Mouse (Mus musculus) CH12.LX (cell line): Measurements from ENCODE around the gene Tmem165.

Experiments used
- CTCF ChIP-seq, 2 experiments: IDR thresholded peaks in 1 of 2; conservative IDR thresholded peaks in 1 of 2; 2 replicates each; pipeline ENCODE4 v1.5.1; 2011 to 2012; ENCODE audit warnings: low read depth in 2 of 2, low read length in 2 of 2, improper control_type of control experiment in 1 of 2, inconsistent platforms in 1 of 2, mild to moderate bottlenecking in 1 of 2, moderate library complexity in 1 of 2
- E2F4 ChIP-seq: IDR thresholded peaks from 2 replicates; pipeline ENCODE4 v1.6.1; 2011; ENCODE audit warnings: low read depth, low read length, improper control_type of control experiment; ENCODE audit not compliant: insufficient replicate concordance
- EP300 ChIP-seq: IDR thresholded peaks from 2 replicates; pipeline ENCODE4 v1.6.1; 2011; ENCODE audit warnings: low read length, improper control_type of control experiment
- HCFC1 ChIP-seq: IDR thresholded peaks from 2 replicates; pipeline ENCODE4 v1.6.1; 2012; ENCODE audit warnings: low read depth, mild to moderate bottlenecking, inconsistent platforms, low read length, improper control_type of control experiment
- JUND ChIP-seq: conservative IDR thresholded peaks from 2 replicates; pipeline ENCODE4 v1.6.1; 2011; ENCODE audit warnings: low read depth, low read length, improper control_type of control experiment
- KAT2A ChIP-seq: IDR thresholded peaks from 2 replicates; pipeline ENCODE4 v1.6.1; 2012; ENCODE audit warnings: low read length, improper control_type of control experiment, inconsistent platforms; ENCODE audit not compliant: insufficient replicate concordance
- MEF2A ChIP-seq: IDR thresholded peaks from 2 replicates; pipeline ENCODE4 v1.6.1; 2014; ENCODE audit warnings: low read depth, mild to moderate bottlenecking, inconsistent platforms, low read length, improper control_type of control experiment, borderline replicate concordance
- POLR2A ChIP-seq: IDR thresholded peaks from 2 replicates; pipeline ENCODE4 v1.6.1; 2011; ENCODE audit warnings: low read depth, mild to moderate bottlenecking, improper control_type of control experiment, low read length
- USF1 ChIP-seq: IDR thresholded peaks from 2 replicates; pipeline ENCODE4 v1.6.1; 2014; ENCODE audit warnings: low read depth, mild to moderate bottlenecking, inconsistent platforms, low read length, improper control_type of control experiment

GRCm38 (mm10) chr5:76184286-76185080, 803 bp downstream of the Tmem165 start:
- TF ChIP-seq CTCF (conservative IDR thresholded peaks at IDR 0.05 in 1 of 2, IDR thresholded peaks at IDR 0.05 in 1 of 2; ENCODE audit: low read depth in 2 of 2, low read length in 2 of 2): no peak
- TF ChIP-seq POLR2A: no peak
- TF ChIP-seq MEF2A: peak; percentile 33; the same call in 1 of the 2 replicates
- TF ChIP-seq E2F4: no peak
- no peak; the same call in 1 of the 2 replicates for TF ChIP-seq USF1
- no peak for TF ChIP-seq JUND
- peak; percentile 57 for TF ChIP-seq HCFC1
- TF ChIP-seq EP300: no peak
- TF ChIP-seq KAT2A: 0 out of 2 replicates have a peak, but pooled peaks have one; percentile 44
